Mouse (Mus musculus) CD8-positive naive resting alpha-beta T cell, adult 2 months (primary cell): ENCODE data around the gene Ppp2r1b.
"Not testable (repeated sequence)": the region's sequence is repeated elsewhere in the genome, so short reads cannot be mapped to it uniquely, and the experiment has no call there.

Source experiments
- DNase-seq, 2 experiments: peaks; one replicate each; pipeline ENCODE4 v3.0.0; 2022; ENCODE audit warnings: low read depth in 2 of 2, low spot score in 2 of 2

The Ppp2r1b gene

DNA sequence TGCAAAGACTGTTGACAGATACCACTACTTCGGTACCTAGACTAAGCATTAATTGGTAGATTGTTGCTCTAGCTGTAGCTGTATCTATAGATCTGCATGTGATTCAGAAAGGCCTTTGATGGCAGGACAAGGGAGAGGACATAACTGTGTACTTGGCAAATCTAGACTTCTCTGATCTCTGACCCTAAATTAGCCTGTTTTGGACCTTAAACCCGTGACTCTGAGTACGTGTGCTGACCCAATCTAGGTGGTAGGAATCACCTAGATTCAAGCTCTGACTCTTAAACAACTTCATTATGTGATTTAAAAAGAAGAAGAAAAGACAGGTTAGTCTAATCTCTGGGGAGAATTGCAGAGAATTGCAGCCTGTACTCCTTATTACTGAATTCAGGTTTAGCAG, at the start of gene Ppp2r1b:
Ppp2r1b (plus strand) TSS at position 221 of the 400 bp plus-strand sequence.
- no peak for DNase-seq

DNA sequence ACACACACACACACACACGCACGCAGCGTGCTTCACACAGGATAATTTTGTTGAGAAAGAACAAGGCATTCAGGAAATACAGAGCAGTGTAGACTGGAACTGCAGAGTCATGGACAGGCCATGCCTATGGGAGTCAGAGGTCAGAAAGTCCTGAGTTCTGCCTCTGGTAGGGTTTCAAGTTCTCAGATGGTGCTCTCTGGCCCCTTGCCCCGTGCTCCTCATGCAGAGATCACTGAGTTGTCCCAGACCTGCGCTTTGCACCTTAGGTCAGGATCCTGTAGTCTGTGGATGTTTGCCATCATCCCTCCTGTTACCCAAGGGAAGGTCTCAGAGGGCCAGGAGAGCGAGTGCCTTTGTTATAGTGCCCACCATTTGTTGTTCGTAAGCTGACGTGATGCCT, 48.3 kb upstream of the Ppp2r1b start:
- no peak for DNase-seq

DNA sequence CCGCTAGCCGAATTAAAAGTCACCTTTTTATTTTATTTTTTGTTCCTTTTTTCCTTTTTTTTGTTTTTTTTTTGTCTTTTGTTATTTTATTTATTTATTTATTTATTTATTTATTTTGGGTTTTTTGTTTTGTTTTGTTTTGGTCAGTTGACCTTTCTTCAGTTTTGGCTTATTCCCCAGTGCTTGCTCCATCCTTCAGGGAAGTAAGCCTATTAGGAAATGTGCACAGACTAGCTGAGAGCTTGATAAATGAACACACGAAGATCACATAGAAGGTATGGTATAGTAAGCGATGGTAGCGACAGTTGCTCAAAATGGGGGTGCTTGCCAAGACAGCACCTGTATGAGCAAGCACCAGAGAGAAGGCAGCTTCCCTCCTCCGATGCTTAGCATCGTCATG, 47.5 kb upstream of the Ppp2r1b start:
- DNase-seq: no peak

DNA sequence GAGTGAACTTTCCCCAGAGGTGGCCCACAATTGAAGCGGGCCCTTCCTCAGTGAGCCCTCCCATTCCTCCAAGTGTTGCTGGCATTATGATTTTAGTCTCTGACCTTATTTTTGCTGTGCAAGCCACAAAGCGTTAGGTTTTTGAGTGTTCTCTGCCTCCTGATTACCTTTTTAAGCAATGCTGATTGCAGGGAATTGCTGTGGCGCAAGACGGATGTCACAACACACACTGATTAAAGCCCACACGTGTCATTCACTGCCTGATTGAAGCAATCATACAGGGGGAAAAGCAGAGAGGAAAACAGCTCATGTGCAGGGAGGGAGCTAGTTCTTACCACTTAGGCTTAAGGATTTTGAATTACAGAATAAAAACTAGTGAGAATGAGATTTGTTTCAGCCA, 46.7 kb upstream of the Ppp2r1b start:
- no peak for DNase-seq

DNA sequence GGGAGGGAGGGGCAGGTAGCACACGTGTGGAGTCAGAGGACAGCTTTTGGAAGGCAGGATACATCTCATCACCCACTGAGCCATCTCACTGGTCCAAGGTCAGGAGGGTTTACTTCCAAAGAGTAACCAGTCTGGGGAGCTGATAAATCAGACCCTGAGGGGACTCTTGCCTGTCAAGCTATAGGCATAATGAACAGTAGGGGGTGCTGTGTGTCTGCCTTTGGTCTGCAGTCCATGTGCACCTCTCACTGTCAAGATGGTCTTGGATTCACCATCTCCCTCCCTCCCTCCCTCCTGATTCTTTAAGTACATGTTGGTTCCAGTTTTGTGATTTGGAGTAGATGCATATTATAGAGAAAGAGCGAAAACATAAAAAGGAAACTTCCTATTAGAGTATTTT, 44.1 kb upstream of the Ppp2r1b start:
- peak; percentile 10 to 32 for DNase-seq

DNA sequence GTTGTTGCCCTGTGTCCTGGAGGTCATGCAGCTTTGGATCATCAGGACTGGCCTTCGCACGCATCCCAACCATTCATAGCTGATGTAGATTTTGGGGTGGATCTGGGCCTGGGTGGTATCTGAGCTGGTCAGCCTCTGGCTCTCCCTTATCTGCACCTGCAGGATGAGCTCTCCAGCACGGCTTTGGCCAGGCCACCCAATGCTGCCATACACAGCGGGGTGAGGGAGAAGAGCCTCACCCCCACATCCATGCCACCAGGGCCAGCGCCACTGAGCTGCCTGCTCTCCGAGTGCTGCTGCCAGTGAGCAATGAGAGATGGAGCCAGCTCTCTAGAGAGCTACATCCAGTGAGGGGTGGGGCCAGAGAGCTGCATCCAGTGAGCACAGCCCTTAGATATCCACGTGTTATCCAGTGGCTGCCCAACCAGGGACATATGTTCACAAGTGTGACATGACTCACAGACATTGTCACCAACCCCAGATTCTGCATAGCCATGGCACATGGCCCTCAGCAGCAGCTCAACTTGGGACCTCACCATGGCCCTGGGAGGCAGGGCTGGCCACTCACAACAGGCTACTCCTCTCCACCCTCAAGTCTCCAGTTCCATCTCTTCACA, 41.9 kb upstream of the Ppp2r1b start:
- no peak for DNase-seq

DNA sequence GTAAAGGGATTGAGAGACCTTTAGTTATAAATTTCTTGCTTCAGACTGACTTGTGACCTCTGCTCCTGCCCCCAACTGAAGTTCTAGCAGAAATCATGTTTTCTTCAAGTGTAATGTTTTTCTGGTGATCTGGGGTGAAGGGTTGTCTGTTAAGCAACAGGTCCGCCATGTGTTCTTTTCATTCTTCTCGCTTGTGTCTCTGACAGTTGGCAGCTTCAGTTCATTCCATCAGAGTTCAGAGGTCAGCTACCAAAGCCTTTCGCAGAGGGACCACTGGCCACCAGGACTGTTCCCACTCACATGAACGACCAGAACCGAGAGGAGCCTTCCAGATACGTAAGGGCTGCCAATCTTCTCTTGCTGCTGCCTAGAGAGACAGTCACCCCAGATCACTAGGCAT, 36.6 kb upstream of the Ppp2r1b start:
- no peak for DNase-seq

DNA sequence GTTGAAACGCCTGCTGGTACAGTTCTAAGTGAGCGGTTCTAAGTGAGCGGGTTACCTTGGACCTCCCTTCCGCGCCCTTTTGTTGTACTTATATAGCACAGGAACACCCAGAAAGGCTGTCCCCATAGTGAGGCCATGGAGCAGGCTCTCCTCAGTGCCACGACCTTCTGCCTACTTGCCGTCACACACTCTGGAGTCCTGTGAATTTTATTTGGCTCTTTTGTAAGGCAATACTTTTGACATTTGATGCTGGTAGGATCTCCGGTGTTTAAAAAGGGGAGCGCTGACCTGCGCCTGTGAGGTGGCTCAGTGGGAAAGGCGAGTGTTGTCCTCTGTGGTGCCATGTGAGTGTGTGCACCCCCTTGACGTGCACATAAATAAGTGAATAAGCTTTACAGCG, 36.0 kb upstream of the Ppp2r1b start:
- DNase-seq: no peak

DNA sequence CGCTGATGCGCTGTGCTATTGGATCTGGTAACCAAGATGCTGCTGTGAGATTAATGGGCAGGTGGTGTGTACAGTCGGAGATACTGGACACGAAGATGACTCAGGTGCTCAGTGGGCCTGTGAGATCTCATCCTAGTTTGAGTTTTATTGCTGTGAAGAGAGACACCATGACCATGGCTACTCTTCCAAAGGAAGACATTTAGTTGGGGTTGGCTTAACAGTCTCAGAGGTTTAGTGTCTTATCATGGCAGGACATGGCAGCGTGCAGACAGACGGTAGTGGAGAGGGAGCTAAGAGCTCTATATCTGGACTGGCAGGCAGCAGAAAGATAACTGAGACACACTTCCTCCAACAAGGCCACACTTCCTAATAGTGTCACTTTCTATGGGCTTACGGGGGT, 33.9 kb upstream of the Ppp2r1b start:
- DNase-seq: no peak

DNA sequence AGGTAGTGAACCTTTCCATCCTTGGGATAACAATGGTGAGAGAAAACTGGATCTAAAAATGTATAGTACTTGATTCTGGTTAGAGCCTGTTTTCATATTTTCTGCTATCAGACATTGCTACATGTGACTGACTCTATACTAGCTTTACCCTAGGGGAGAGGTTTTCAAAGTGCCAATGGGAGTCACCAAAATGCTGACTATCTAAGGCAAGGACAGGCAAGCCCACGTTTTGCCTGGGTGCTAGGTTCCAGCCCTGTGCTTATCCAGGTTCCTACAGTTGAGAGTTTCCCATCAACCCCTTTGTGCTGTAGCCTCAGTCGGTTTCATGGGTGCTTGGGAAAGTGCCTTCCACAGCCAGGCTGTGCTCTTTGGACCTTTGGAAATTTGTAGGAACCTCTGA, 33.4 kb upstream of the Ppp2r1b start:
- no peak for DNase-seq

DNA sequence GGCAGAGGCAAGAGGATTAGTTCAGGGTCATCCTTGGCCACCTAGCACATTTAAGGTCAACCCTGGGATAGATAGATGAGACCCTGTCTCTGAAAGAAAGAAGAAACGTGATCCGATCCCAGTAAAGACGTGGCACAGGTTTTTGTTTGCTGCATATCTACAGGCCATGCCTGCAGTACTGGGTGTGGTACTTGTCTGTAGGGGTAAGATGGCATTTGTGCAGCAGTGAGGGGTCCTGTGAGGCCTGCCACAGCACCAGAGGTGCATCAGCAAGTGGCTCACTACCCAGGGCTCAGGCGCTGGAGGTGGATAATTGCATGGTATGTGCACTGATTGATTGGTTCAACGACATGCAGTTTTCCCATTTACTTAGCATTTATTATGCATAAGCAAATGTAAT, 31.3 kb upstream of the Ppp2r1b start:
- no peak for DNase-seq

DNA sequence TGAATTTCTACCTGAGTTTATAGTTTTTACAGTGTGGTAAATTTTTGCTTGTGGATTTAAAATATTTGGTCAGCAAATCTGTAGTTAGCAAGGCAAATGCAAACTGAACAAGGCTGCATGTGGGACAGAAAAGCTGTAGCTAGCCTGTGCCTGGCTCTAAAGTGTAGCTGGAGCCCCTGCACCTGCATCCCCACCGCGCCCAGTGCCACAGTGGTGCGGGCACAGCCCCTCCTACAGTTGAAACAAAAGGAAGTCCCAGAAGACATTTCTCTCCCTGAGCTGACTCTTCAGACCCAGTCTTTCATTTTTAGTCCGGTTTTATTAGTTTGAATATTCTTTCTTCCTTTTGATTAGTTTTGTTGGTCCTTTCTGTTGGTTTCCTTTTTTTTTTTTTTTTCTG, 29.4 kb upstream of the Ppp2r1b start:
- no peak for DNase-seq

DNA sequence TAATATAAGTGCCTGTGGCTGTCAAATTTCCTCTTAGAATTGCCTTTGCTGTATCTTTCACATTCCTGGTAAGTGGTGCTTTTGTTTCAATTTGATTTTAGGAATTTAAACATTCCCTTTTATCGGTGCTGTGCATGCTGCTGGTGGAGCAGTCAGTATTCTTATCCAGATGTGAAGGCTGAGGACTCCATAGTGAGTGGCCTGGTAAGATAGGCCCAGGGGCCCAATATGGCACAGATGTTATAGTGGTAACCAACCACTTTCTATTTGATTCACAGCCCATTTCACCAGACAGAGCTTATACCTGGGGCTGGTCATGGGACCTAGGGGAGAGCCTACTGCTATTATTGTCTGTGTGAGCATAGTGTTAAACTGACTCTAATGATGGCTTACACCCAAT, 28.6 kb upstream of the Ppp2r1b start:
- DNase-seq: no peak

DNA sequence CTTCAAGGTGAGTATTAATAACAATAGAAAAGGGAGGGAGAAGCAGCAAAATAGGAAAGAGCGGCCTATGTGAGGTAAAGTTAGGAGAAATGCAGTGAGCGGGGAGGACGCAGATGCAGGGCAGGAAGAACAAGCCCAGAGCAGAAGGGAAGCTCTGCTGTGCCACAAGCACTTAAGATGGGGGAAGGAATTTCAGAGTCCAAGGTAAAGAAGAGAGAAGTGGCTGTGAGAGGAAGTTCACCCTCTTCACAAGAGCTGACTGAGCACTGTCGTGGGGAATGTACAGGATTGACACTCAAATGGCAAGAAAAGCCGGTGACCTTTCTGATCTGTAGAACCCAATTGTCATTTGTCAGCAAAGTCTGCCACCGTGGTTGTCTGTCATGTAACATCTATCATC, 27.1 kb upstream of the Ppp2r1b start:
- DNase-seq: no peak

DNA sequence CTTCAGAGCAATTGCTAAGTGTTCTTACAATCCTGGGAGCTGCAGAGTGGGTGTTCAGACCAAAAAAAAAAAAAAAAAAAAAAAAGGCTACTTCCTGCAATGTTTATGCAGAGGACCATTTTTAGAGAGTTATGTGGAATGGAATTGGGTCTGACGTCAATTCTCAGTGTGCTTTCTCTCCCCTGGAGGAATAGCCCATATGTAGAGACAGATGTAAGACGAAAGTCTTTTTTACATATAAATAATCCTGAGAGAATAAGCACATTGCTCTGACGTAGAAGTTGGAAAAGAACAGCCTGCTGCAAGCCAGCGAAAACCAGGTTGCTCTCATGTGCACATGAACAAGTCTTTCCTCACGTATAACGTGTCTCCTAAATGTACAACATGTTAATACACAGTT, 25.4 kb upstream of the Ppp2r1b start:
- no peak for DNase-seq

DNA sequence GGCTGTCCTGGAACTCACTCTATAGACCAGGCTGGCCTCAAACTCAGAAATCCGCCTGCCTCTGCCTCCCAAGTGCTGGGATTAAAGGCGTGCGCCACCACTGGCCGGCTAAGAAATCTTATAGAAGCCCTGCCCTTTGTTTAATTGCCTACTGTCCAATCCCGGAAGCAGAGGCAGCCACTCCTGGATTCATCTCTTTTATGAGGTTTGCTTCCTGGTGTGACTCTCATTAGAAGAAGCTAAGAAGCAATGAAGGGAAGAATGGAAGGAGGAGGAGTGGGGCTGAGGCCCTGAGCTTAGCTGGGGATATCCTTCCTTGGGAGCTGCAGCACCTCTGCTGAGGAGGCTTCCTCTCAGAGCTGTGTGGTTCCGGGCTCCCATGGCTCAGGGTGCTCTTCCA, 23.4 kb upstream of the Ppp2r1b start:
- DNase-seq: no peak

DNA sequence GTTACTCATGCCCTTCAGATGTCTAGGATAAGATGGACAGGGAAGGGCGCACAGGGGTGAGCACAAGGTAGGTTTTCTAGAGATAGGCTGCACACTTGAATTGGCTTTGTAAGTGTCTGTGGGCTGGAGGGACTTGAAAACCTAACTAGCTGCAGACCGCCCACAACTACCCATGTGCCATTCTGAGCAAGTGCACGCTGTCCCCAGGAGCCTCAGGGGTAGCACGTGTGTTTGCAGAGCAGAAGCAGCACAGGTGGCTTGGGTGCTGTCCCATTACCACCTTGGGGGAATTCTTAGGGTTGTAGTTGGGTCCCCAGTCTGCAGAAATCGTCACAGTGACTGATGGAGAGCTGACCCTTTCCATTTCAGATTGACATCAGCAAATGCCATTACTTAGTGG, 22.9 kb upstream of the Ppp2r1b start:
- DNase-seq: no peak

DNA sequence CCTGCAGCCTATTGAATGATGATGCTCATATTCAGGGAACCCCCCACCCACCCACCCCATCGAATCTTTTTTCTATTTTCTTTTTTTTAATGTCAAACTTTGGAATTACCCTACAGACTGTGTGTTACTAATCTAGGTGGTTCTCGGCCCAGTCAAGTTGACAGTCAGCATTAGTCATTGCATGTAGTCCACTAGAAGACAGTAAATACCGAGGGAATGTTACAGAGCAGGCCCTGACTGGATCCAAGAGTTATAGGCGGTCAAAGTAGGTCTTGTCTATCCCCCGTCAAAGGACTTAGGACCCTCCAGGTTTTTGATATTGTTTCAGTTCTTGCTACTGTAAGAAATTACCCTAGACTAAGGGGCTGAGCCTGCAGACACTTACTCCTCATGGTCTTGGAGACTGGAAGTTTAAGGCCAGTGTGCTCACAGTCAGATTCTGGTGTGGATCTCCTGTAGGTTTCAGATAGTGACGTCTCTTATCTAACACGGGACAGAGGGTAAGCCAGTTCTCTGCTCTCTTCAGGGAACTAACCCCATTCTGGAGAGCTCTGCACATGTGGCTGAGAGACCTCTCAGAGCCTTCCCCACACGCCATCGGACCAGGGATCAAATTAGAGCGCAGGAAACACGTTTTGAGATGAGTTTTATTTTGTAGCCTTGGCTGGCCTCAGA, 21.2 kb upstream of the Ppp2r1b start:
- DNase-seq: no peak

DNA sequence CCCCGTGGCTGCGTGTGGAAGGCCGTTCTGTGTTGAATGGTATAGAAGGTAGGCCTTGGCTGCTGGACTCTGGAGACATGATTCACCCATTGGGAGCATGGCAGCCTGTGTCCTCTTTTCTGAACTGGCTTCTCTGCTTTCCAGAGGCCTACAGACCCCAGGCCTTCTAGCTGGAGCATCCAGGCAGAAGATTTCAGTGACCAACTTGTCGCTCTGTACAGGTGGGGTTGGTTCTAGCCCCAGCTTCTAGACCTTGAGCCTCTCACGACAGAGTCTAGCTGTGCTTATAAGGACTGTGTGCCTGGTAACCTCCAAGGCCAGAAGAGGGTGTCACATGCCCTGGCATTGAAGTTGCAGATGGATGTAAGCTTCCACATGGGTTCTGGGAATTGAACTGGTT, 13.6 kb upstream of the Ppp2r1b start:
- DNase-seq: no peak

DNA sequence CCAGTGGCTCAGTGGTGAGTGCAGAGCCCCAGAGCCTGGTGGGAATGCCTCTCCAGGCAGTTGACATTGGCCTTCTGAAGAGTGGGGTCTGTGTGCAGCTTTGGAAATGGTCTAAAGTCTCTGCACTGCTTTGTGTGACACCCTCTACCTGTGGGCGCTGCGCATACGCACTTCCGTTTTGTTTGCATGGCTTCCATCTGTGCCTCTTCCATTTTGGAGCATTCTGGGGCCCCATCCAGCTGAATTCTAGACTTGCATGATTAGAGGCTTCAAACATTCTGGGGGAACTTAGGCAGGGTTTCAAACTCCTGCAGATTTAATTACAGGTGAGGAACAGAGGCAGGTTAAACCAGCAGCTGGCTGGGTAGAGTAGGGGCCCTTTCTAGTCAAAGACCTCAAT, 12.9 kb upstream of the Ppp2r1b start:
- DNase-seq: no peak

DNA sequence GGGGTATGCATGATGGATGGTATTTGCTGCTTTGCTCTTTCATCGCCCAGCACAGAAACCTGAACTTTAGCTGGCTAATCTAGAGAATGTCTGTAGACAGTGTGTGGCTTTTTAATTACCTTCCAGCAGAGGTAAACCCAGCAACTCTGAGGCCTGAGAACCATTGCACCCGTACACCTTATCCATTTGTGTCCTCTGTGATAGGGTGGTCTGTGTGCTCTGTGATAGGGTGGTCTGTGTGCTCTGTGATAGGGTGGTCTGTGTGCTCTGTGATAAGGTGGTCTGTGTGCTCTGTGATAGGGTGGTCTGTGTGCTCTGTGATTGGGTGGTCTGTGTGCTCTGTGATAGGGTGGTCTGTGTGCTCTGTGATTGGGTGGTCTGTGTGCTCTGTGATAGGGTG, 12.5 kb upstream of the Ppp2r1b start:
- DNase-seq: not testable (repeated sequence)

DNA sequence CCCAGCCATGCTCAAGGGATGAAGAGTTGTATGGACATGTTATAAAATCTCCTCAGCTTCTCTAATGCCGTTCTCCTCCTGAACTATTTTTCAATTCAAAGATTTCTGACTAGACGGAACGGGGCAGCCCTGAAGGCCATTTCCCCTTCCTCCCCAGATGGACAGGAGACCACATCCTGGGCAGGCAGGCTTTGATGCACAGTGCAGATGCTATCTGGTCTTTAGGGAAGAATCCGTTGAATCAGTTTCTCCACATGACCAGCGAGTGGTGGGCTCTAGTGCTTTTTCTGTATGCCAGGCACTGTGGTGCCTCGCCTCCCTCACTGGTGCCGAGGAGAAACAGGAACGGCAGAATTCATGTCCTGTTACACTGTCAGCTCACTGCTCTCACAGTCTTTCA, 11.3 kb upstream of the Ppp2r1b start:
- DNase-seq: no peak

DNA sequence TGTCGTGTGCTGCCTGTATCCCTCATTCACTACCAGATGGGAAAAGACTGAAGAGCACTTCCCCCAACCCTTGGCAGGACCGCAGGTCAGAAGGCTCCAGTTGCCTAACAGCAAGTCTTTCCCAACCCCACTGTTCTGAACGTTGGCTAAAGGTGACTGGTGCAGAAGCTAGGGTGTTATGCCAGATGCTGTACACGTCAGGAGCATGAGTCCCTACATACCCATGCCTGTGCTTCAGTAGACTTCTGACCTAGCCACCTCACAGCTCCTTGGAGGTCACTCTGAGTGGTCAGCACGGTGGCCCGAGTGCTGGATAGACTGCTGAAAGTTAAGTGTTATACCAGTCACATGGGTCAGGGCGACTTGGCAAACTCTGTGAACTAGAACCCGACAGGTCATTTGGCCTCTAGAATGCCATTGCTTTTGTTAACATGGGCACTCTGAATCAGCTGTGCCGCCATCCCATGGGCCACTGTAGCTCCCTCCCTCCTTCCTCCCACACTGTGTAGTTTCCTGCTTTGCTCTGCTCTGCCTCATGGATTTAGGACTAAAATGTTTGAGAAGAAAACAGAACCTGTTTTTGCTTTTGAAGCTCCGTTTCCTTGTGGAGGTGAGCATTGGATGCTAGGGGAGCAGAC, 9.9 kb upstream of the Ppp2r1b start:
- no peak for DNase-seq
